Mouse (Mus musculus): ENCODE results near the gene Galt. TPM values are rescaled to one million over a fixed set of nuclear protein-coding genes. Genes with fewer than 3 reads are reported as not detected.

Gene Galt
- polyA plus RNA-seq, 1 experiment from 2014 or later = 39.7 TPM

Other genes starting within 250 kb of the Galt start
- 37.3 and 41.4 TPM in 2 replicates for gene 1110017D15Rik, start 237.9 kb upstream of the Galt start, polyA plus RNA-seq (2015; fragmentation: Nextera tagmentation; extraction: Ambion mirVana)
- 4.7 and 5.2 TPM in 2 replicates for gene Fam219a, start 185.7 kb upstream of the Galt start, polyA plus RNA-seq (2015; fragmentation: Nextera tagmentation; extraction: Ambion mirVana)
- gene Dnaic1, start 185.5 kb upstream of the Galt start, polyA plus RNA-seq (2015; fragmentation: Nextera tagmentation; extraction: Ambion mirVana) = 8.9 and 9.0 TPM in 2 replicates
- gene Enho, start 114.9 kb upstream of the Galt start, polyA plus RNA-seq (2015; fragmentation: Nextera tagmentation; extraction: Ambion mirVana) = 18.9 and 25.0 TPM in 2 replicates
- 0.77 and 1.1 TPM in 2 replicates for gene Cntfr, start 58.1 kb upstream of the Galt start, polyA plus RNA-seq (2015; fragmentation: Nextera tagmentation; extraction: Ambion mirVana)
- 62.1 and 72.6 TPM in 2 replicates for gene Il11ra1, start 55.2 kb upstream of the Galt start, polyA plus RNA-seq (2015; fragmentation: Nextera tagmentation; extraction: Ambion mirVana)
- 45.6 and 51.8 TPM in 2 replicates for gene Rpp25l, start 41.7 kb upstream of the Galt start, polyA plus RNA-seq (2015; fragmentation: Nextera tagmentation; extraction: Ambion mirVana)
- 143 and 151 TPM in 2 replicates for gene Dctn3, start 32.1 kb upstream of the Galt start, polyA plus RNA-seq (2015; fragmentation: Nextera tagmentation; extraction: Ambion mirVana)
- 0.06 TPM in 1 of 2 replicates, not detected in the other for gene Arid3c, start 24.1 kb upstream of the Galt start, polyA plus RNA-seq (2015; fragmentation: Nextera tagmentation; extraction: Ambion mirVana)
- 43.3 and 43.7 TPM in 2 replicates for gene Sigmar1, start 929 bp downstream of the Galt start, polyA plus RNA-seq (2015; fragmentation: Nextera tagmentation; extraction: Ambion mirVana)
- gene Ccl27a, start 19.0 kb downstream of the Galt start, polyA plus RNA-seq (2015; fragmentation: Nextera tagmentation; extraction: Ambion mirVana) = 23.7 and 24.5 TPM in 2 replicates
- gene Gm21541, start 148.4 kb downstream of the Galt start, polyA plus RNA-seq (2015; fragmentation: Nextera tagmentation; extraction: Ambion mirVana) = 94.4 and 95.8 TPM in 2 replicates
- 0.36 and 0.84 TPM in 2 replicates for gene Gm20878, start 186.3 kb downstream of the Galt start, polyA plus RNA-seq (2015; fragmentation: Nextera tagmentation; extraction: Ambion mirVana)
- 0.04 and 0.06 TPM in 2 replicates for gene Fam205a4, start 210.8 kb downstream of the Galt start, polyA plus RNA-seq (2015; fragmentation: Nextera tagmentation; extraction: Ambion mirVana)

Data from lung, postnatal 0 days (tissue).